Mouse (Mus musculus) cerebellum, adult 2 months (tissue): ENCODE data around the gene Sfxn4. TPM values are rescaled to one million over a fixed set of nuclear protein-coding genes. Genes with fewer than 3 reads are reported as not detected.

ENCODE experiments used
- DNase-seq, 2 experiments: peaks; one replicate each; pipeline ENCODE4 v3.0.0; 2021
- H3K27ac ChIP-seq: fragments of 200-500 bp; 2 replicates; pipeline ENCODE4 v1.5.1; 2012; ENCODE audit warnings: low read length, control low read depth, inconsistent platforms; ENCODE audit not compliant: insufficient read depth
- H3K27me3 ChIP-seq: fragments of 200-500 bp; 2 replicates; pipeline ENCODE4 v1.6.1; 2012; ENCODE audit warnings: inconsistent platforms, mild to moderate bottlenecking, low read length, moderate library complexity; ENCODE audit not compliant: control insufficient read depth, insufficient read depth
- H3K4me1 ChIP-seq: fragments of 200-500 bp; 2 replicates; pipeline ENCODE4 v1.6.1; 2011; ENCODE audit warnings: low read length; ENCODE audit not compliant: control insufficient read depth, insufficient read depth
- H3K4me3 ChIP-seq: fragments of 200-500 bp; replicated peaks from 2 replicates; pipeline ENCODE3; 2011; ENCODE audit warnings: mild to moderate bottlenecking, low read depth, low read length, control low read depth; ENCODE audit not compliant: insufficient read depth
- CTCF ChIP-seq: fragments of 200-500 bp; IDR thresholded peaks from 2 replicates; pipeline ENCODE4 v1.5.1; 2011; ENCODE audit warnings: low read depth, mild to moderate bottlenecking, control low read depth, low read length, moderate library complexity, borderline replicate concordance; ENCODE audit not compliant: insufficient read depth
- POLR2A ChIP-seq: fragments of 200-500 bp; IDR thresholded peaks from 2 replicates; pipeline ENCODE4 v1.6.1; 2011; ENCODE audit warnings: low read length, control low read depth, borderline replicate concordance; ENCODE audit not compliant: insufficient read depth
- WGBS: fragments of 180-500 bp; shearing (Covaris S2); methylation state at CpG from one replicate; pipeline ENCODE4 v1.1.7; 2018; 5-methylcytosine and 5-hydroxymethylcytosine counted together
- polyA plus RNA-seq: library from polyadenylated mRNA; depleted of rRNA; stranded (reverse); fragments of >200 nt; gene quantifications from 2 replicates; pipeline ENCODE4 v1.2.3, GENCODE M21; 2012; rRNA removed

The Sfxn4 gene
- 19.3 and 20.0 TPM in 2 replicates for polyA plus RNA-seq

- DNase-seq, result peak; percentile 92
- no peaks in the 10 kb centered on the region for H3K27me3 ChIP-seq
- WGBS, result 3% methylated on average over 30 of the region's 30 CpGs
- H3K4me1 ChIP-seq, result no peaks in the 10 kb centered on the region
- TF ChIP-seq CTCF (no peak), POLR2A (peak; percentile 86)
- H3K27ac ChIP-seq, result peak within 1 kb of the TSS; percentile 76
- peak within 1 kb of the TSS; percentile 87 for H3K4me3 ChIP-seq
Observed at GRCm38 (mm10) chr19:60860868-60861700, at the start of gene Sfxn4. Gene Sfxn4 (minus strand): TSS chr19:60861479.

GRCm38 (mm10) chr19:60910304-60910703 is 49.0 kb upstream of the Sfxn4 start:
- TF ChIP-seq CTCF, result no peak
- no peak for TF ChIP-seq POLR2A
- Histone ChIP-seq H3K4me3 (no peak overlapping the region), H3K27ac (no peak overlapping the region), H3K4me1 (peaks cover 2% of the 10 kb centered on the region), H3K27me3 (no peaks in the 10 kb centered on the region)
- DNase-seq, result no peak

GRCm38 (mm10) chr19:60905477-60905876 is 44.2 kb upstream of the Sfxn4 start:
- TF ChIP-seq POLR2A, result no peak
- TF ChIP-seq CTCF, result no peak
- WGBS, result 93% methylated on average over 5 of the region's 5 CpGs
- no peak for DNase-seq

GRCm38 (mm10) chr19:60903971-60904370 is 42.7 kb upstream of the Sfxn4 start:
- no peak for DNase-seq
- no peak overlapping the region for H3K27ac ChIP-seq
- no peak overlapping the region for H3K4me3 ChIP-seq
- H3K4me1 ChIP-seq, result no peaks in the 10 kb centered on the region
- 100% methylated on average over 1 of the region's 1 CpGs for WGBS
- no peak for TF ChIP-seq POLR2A
- no peak for TF ChIP-seq CTCF
- no peaks in the 10 kb centered on the region for H3K27me3 ChIP-seq

More at GRCm38 (mm10) chr19:60905477-60905876, 44.2 kb upstream of the Sfxn4 start:
- H3K27me3 ChIP-seq, result no peaks in the 10 kb centered on the region
- H3K27ac ChIP-seq, result no peak overlapping the region
- H3K4me1 ChIP-seq, result no peaks in the 10 kb centered on the region
- no peak overlapping the region for H3K4me3 ChIP-seq

GRCm38 (mm10) chr19:60903139-60903538 is 41.9 kb upstream of the Sfxn4 start:
- Histone ChIP-seq H3K27me3 (no peaks in the 10 kb centered on the region), H3K4me1 (no peaks in the 10 kb centered on the region), H3K4me3 (no peak overlapping the region), H3K27ac (no peak overlapping the region)
- DNase-seq, result no peak
- WGBS, result 95% methylated on average over 1 of the region's 1 CpGs
- no peak for TF ChIP-seq POLR2A
- TF ChIP-seq CTCF, result no peak

- WGBS, result 45% methylated on average over 3 of the region's 3 CpGs
- no peak for TF ChIP-seq POLR2A
- no peak for TF ChIP-seq CTCF
- Histone ChIP-seq H3K27ac (no peak overlapping the region), H3K4me1 (no peaks in the 10 kb centered on the region), H3K27me3 (no peaks in the 10 kb centered on the region), H3K4me3 (no peak overlapping the region)
- DNase-seq, result no peak
Observed at GRCm38 (mm10) chr19:60895251-60895880, 34.1 kb upstream of the Sfxn4 start.

GRCm38 (mm10) chr19:60891934-60892547 is 30.8 kb upstream of the Sfxn4 start:
- Histone ChIP-seq H3K4me1 (no peaks in the 10 kb centered on the region), H3K4me3 (no peak overlapping the region), H3K27me3 (no peaks in the 10 kb centered on the region), H3K27ac (no peak overlapping the region)
- 53% methylated on average over 1 of the region's 1 CpGs for WGBS
- peak; percentile 68 to 70 for DNase-seq
- TF ChIP-seq CTCF (peak; percentile 76), POLR2A (no peak)

GRCm38 (mm10) chr19:60891123-60891470 is 29.8 kb upstream of the Sfxn4 start:
- no peak overlapping the region; the same call in 1 of the 2 replicates for H3K27ac ChIP-seq
- 7% methylated on average over 5 of the region's 5 CpGs for WGBS
- TF ChIP-seq POLR2A, result no peak
- no peak for TF ChIP-seq CTCF
- no peaks in the 10 kb centered on the region for H3K4me1 ChIP-seq
- peak; percentile 34 to 39 for DNase-seq
- peak overlapping the region; percentile 22 for H3K4me3 ChIP-seq
- H3K27me3 ChIP-seq, result no peaks in the 10 kb centered on the region
